Mouse (Mus musculus): ENCODE measurements around the gene Pnlip.

Gene Pnlip

DNA sequence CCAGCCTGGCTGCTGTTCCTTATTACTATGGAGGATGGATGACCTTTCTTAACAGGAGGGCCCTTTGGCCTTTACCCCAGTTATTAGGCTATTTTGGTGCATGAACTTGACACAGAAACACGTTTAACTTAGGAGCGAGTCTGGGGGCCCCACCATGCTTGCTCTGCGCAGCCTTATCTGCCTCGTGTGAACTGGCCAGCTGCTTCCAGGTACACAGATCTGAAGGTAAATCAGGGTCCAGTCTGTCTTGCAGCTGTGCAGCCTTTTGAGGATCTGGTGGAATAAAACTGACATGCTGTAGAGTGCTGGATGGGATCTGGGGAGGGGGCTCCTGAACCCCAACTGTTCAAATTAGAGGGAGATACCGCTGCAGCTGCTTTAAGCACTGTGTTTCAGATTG lies 75.5 kb downstream of the Pnlip start:
- peak; percentile 87 for DNase-seq

DNA sequence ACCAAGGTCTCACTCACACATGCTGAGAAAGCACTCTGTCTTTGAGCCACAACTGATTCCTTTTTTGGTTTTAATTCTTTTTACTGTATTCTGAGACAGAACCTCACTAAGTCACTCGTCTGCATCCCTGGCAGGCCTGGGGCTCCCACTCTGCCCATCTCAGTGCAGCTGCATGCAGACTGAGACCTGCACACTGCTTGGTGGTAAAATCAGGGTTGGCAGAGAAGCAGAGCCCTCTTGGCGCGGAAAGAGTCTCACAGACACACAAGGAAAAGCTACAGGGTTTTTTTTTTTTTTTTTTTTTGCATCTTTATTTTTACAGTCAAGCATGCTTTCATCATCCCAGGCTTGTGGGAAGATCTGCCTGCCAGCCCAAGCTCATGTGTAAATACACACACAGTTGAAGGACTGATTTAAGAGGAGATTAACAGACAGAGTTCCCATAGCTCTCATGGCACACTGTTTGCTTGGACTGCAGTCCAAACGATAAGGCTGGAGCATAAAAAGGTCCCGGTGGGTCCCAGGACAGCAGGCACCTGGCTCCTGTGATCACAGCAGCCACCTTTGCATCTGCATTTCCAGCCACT lies 76.2 kb downstream of the Pnlip start, which contains the start of gene Pnliprp1:
TSS of gene Pnliprp1 (plus strand) at position 443 of the 587 bp plus-strand sequence.
- DNase-seq, result no peak
